Mouse (Mus musculus) lung, postnatal 0 days (tissue): ENCODE data around the gene Isoc2b. TPM values are rescaled to one million over a fixed set of nuclear protein-coding genes. Genes with fewer than 3 reads are reported as not detected.

Experiments used
- ATAC-seq: fragments of 200-750 bp; cut with Nextera tagmentation; 2 replicates; pipeline ENCODE4 v1.8.0; 2017; ENCODE audit warnings: moderate library complexity
- DNase-seq: peaks from one replicate; pipeline ENCODE4 v3.0.0-alpha.2; 2016; ENCODE audit warnings: low spot score
- H3K27ac ChIP-seq: fragments of 300-500 bp; sonication (generic); 2 replicates; pipeline ENCODE4 v1.5.1; 2014; ENCODE audit warnings: antibody characterized with exemption, mild to moderate bottlenecking, low read length, mixed read lengths
- H3K27me3 ChIP-seq: fragments of 300-500 bp; sonication (generic); replicated peaks from 2 replicates; pipeline ENCODE4 v1.6.1; 2014; ENCODE audit warnings: low read length, mixed read lengths; ENCODE audit not compliant: insufficient read depth
- H3K36me3 ChIP-seq: fragments of 300-500 bp; sonication (generic); 2 replicates; pipeline ENCODE4 v1.6.1; 2014; ENCODE audit warnings: low read length, mixed read lengths; ENCODE audit not compliant: insufficient read depth
- H3K4me1 ChIP-seq: fragments of 300-500 bp; sonication (generic); 2 replicates; pipeline ENCODE4 v1.6.1; 2014; ENCODE audit warnings: antibody characterized with exemption, low read depth, low read length, mixed read lengths; ENCODE audit not compliant: insufficient read depth
- H3K4me2 ChIP-seq: fragments of 300-500 bp; sonication (generic); replicated peaks from 2 replicates; pipeline ENCODE4 v1.6.1; 2014; ENCODE audit warnings: low read depth, mild to moderate bottlenecking, low read length, moderate library complexity, mixed read lengths
- H3K4me3 ChIP-seq: fragments of 300-500 bp; sonication (generic); 2 replicates; pipeline ENCODE4 v1.5.1; 2014; ENCODE audit warnings: low read depth, low read length
- H3K9ac ChIP-seq: fragments of 300-500 bp; sonication (generic); replicated peaks from 2 replicates; pipeline ENCODE4 v1.6.1; 2014; ENCODE audit warnings: low read depth, mild to moderate bottlenecking
- H3K9me3 ChIP-seq: fragments of 300-500 bp; sonication (generic); 2 replicates; pipeline ENCODE4 v1.6.1; 2016; ENCODE audit warnings: low read length, mixed read lengths
- CTCF ChIP-seq: IDR thresholded peaks from 2 replicates; pipeline ENCODE4 v1.5.1; 2016; ENCODE audit warnings: antibody characterized with exemption, mild to moderate bottlenecking
- EP300 ChIP-seq: IDR thresholded peaks from 2 replicates; pipeline ENCODE4 v1.6.1; 2016; ENCODE audit warnings: antibody characterized with exemption, mild to moderate bottlenecking, control low read depth
- WGBS: fragments of 180-500 bp; shearing (Covaris S2); extraction: QIAGEN DNeasy Blood & Tissue Kit; methylation state at CpG from one replicate; pipeline ENCODE4 v1.1.7; 2014; 5-methylcytosine and 5-hydroxymethylcytosine counted together
- polyA plus RNA-seq: library from polyadenylated mRNA; unstranded; fragments of >200 nt; fragmentation: Nextera tagmentation; extraction: Ambion mirVana; gene quantifications from 2 replicates; pipeline ENCODE4 v1.2.1, GENCODE M21; 2015

The Isoc2b gene
- polyA plus RNA-seq, 1 experiment from 2014 or later: 12.7 TPM

GRCm38 (mm10) chr7:4802247-4802646 lies 67.8 kb downstream of the Isoc2b start:
- ATAC-seq (peak; percentile 79), DNase-seq (peak; percentile 64)
- Histone ChIP-seq H3K9ac (no peak overlapping the region), H3K36me3 (peaks cover 16% of the 10 kb centered on the region; the same call in 1 of the 2 replicates), H3K4me2 (no peak overlapping the region), H3K9me3 (no peaks in the 10 kb centered on the region), H3K27me3 (no peaks in the 10 kb centered on the region), H3K4me3 (no peak overlapping the region), H3K4me1 (no peaks in the 10 kb centered on the region), H3K27ac (no peak overlapping the region)
- TF ChIP-seq EP300 (0 out of 2 replicates have a peak, but pooled peaks have one; percentile 29), CTCF (0 out of 2 replicates have a peak, but pooled peaks have one; percentile 16)

DNA sequence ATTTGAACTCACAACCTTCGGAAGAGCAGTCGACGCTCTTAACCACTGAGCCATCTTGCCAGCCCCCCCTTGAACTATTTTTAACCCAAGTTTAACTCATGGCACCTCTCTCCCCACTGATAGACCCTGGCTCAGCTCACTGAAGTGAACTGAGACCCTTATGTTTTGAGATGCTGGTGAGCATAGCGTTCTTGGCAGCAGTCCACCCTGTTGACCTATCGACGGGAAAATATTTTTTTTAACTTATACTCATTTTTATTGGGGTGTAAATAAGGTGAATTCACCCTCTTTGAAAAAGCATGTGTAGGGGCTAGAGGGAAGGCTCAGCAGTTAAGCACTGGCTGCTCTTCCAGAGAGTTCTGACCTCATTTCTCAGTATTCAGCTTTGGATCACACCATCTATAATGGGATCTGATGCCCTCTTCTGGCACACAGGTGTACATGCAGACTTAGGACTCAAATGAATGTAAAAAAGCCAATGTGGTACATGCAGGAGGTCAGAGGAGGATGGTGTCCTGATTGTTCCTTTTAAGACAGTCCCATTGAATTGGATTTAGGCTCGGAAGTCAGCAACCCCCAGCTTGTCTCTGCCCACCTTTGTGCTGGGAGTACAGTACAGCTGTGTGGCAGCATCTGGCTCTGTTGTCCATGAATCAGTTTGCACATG lies 74.2 kb downstream of the Isoc2b start:
- TF ChIP-seq EP300 (no peak), CTCF (peak; percentile 86)
- H3K4me1 ChIP-seq: 0 out of 2 replicates have a peak, but pooled peaks cover 4% of the 10 kb centered on the region
- no peak overlapping the region for H3K4me2 ChIP-seq
- H3K27me3 ChIP-seq: no peaks in the 10 kb centered on the region
- ATAC-seq: no peak
- DNase-seq: peak; percentile 82
- 63% methylated on average over 7 of the region's 7 CpGs for WGBS
- no peak overlapping the region for H3K9ac ChIP-seq
- no peak overlapping the region for H3K4me3 ChIP-seq
- no peak overlapping the region for H3K27ac ChIP-seq
- H3K36me3 ChIP-seq: peaks cover 5% of the 10 kb centered on the region; the same call in 1 of the 2 replicates
- H3K9me3 ChIP-seq: no peaks in the 10 kb centered on the region

Other genes with a start within 250 kb of the Isoc2b start
- 0.90 and 0.91 TPM in 2 replicates for gene Tmem86b, start 238.8 kb downstream of the Isoc2b start, polyA plus RNA-seq
- 6.8 and 7.5 TPM in 2 replicates for gene Ppp6r1, start 211.2 kb downstream of the Isoc2b start, polyA plus RNA-seq
- gene Hspbp1, start 185.2 kb downstream of the Isoc2b start, polyA plus RNA-seq: 49.7 and 54.4 TPM in 2 replicates
- gene Brsk1, start 179.7 kb downstream of the Isoc2b start, polyA plus RNA-seq: 0.31 and 0.45 TPM in 2 replicates
- 0.25 and 0.35 TPM in 2 replicates for gene Tmem150b, start 145.0 kb downstream of the Isoc2b start, polyA plus RNA-seq
- 31.9 and 34.4 TPM in 2 replicates for gene Kmt5c, start 130.1 kb downstream of the Isoc2b start, polyA plus RNA-seq
- 67.7 and 77.9 TPM in 2 replicates for gene Cox6b2, start 117.2 kb downstream of the Isoc2b start, polyA plus RNA-seq
- gene Fam71e2, start 99.0 kb downstream of the Isoc2b start, polyA plus RNA-seq: not detected in 2 replicates
- 0.29 and 0.64 TPM in 2 replicates for gene Il11, start 87.4 kb downstream of the Isoc2b start, polyA plus RNA-seq
- 0.55 and 0.74 TPM in 2 replicates for gene Tmem190, start 87.3 kb downstream of the Isoc2b start, polyA plus RNA-seq
- 39.2 and 45.4 TPM in 2 replicates for gene Tmem238, start 80.6 kb downstream of the Isoc2b start, polyA plus RNA-seq
- gene Rpl28, start 77.4 kb downstream of the Isoc2b start, polyA plus RNA-seq: 282 and 294 TPM in 2 replicates
- 158 and 162 TPM in 2 replicates for gene Ube2s, start 57.7 kb downstream of the Isoc2b start, polyA plus RNA-seq
- gene Shisa7, start 25.6 kb downstream of the Isoc2b start, polyA plus RNA-seq: 0.43 and 0.51 TPM in 2 replicates
- gene Isoc2a, start 6.9 kb upstream of the Isoc2b start, polyA plus RNA-seq: 0.53 and 0.57 TPM in 2 replicates
- not detected in 2 replicates for gene Gm36210, start 36.3 kb upstream of the Isoc2b start, polyA plus RNA-seq
- gene Zfp628, start 45.0 kb upstream of the Isoc2b start, polyA plus RNA-seq: 2.7 TPM in 2 replicates
- gene Nat14, start 51.8 kb upstream of the Isoc2b start, polyA plus RNA-seq: 1.1 and 2.3 TPM in 2 replicates
- gene Ssc5d, start 55.5 kb upstream of the Isoc2b start, polyA plus RNA-seq: 1.4 and 1.7 TPM in 2 replicates
- 0.19 and 0.26 TPM in 2 replicates for gene Sbk2, start 94.1 kb upstream of the Isoc2b start, polyA plus RNA-seq
- gene Sbk3, start 100.9 kb upstream of the Isoc2b start, polyA plus RNA-seq: 0.37 TPM in 2 replicates
- gene Zfp579, start 125.9 kb upstream of the Isoc2b start, polyA plus RNA-seq: 29.7 and 30.6 TPM in 2 replicates
- gene Zfp524, start 144.2 kb upstream of the Isoc2b start, polyA plus RNA-seq: 22.4 and 24.6 TPM in 2 replicates
- 20.5 and 20.8 TPM in 2 replicates for gene Fiz1, start 144.4 kb upstream of the Isoc2b start, polyA plus RNA-seq
- gene Gm44973, start 145.2 kb upstream of the Isoc2b start, polyA plus RNA-seq: 2.1 and 4.4 TPM in 2 replicates
- gene Zfp865, start 150.1 kb upstream of the Isoc2b start, polyA plus RNA-seq: 3.4 and 3.8 TPM in 2 replicates
- 0.42 and 1.2 TPM in 2 replicates for gene Ccdc106, start 150.3 kb upstream of the Isoc2b start, polyA plus RNA-seq
- not detected in 2 replicates for gene 4632433K11Rik, start 163.9 kb upstream of the Isoc2b start, polyA plus RNA-seq
- gene Zfp784, start 168.2 kb upstream of the Isoc2b start, polyA plus RNA-seq: 6.5 and 7.7 TPM in 2 replicates
- 25.7 and 30.4 TPM in 2 replicates for gene Zfp580, start 181.3 kb upstream of the Isoc2b start, polyA plus RNA-seq
- gene U2af2, start 191.9 kb upstream of the Isoc2b start, polyA plus RNA-seq: 42.0 and 46.1 TPM in 2 replicates
- 40.7 and 41.6 TPM in 2 replicates for gene Epn1, start 210.0 kb upstream of the Isoc2b start, polyA plus RNA-seq
- gene Rfpl4, start 246.7 kb upstream of the Isoc2b start, polyA plus RNA-seq: not detected in 2 replicates